Mouse (Mus musculus) G1E (cell line): ENCODE measurements around the gene Gm28051. TPM values are rescaled to one million over a fixed set of nuclear protein-coding genes. Genes with fewer than 3 reads are reported as not detected.

Experiments
- ATAC-seq: 2 replicates; pipeline ENCODE4 v1.8.0; 2016; ENCODE audit warnings: mild to moderate bottlenecking; ENCODE audit not compliant: insufficient number of reproducible peaks, poor library complexity, low FRiP score, severe bottlenecking; ENCODE audit errors: extremely low read depth
- DNase-seq: peaks from one replicate; pipeline ENCODE4 v3.0.0; 2012; ENCODE audit warnings: low spot score
- H3K27me3 ChIP-seq: 2 replicates; pipeline ENCODE4 v1.6.1; 2012; ENCODE audit warnings: mild to moderate bottlenecking, low read length, inconsistent platforms; ENCODE audit not compliant: insufficient read depth
- H3K36me3 ChIP-seq: replicated peaks from 2 replicates; pipeline ENCODE3; 2012; ENCODE audit warnings: mild to moderate bottlenecking, inconsistent platforms
- H3K4me1 ChIP-seq: 2 replicates; pipeline ENCODE4 v1.6.1; 2012; ENCODE audit warnings: low read depth, low read length, inconsistent platforms, mixed read lengths; ENCODE audit not compliant: insufficient read depth
- H3K4me3 ChIP-seq: 2 replicates; pipeline ENCODE4 v1.5.1; 2012; ENCODE audit warnings: low read depth, mild to moderate bottlenecking, inconsistent platforms, low read length, moderate library complexity, mixed read lengths
- H3K9me3 ChIP-seq: replicated peaks from 2 replicates; pipeline ENCODE4 v1.6.1; 2012; ENCODE audit warnings: inconsistent platforms
- CTCF ChIP-seq: IDR thresholded peaks from 2 replicates; pipeline ENCODE4 v1.5.1; 2012; ENCODE audit warnings: low read depth, low read length, inconsistent platforms, mixed read lengths
- GATA1 ChIP-seq: IDR thresholded peaks from 2 replicates; pipeline ENCODE4 v1.6.1; 2012; ENCODE audit warnings: borderline replicate concordance, low read length, inconsistent platforms, mixed read lengths
- GATA2 ChIP-seq: IDR thresholded peaks from 2 replicates; pipeline ENCODE4 v1.6.1; 2012; ENCODE audit warnings: low read depth, low read length, inconsistent platforms, borderline replicate concordance
- POLR2AphosphoS5 ChIP-seq: IDR thresholded peaks from 2 replicates; pipeline ENCODE4 v1.6.1; 2012; ENCODE audit warnings: low read depth, low read length, inconsistent platforms; ENCODE audit not compliant: insufficient replicate concordance
- TAL1 ChIP-seq: conservative IDR thresholded peaks from 2 replicates; pipeline ENCODE4 v1.6.1; 2012; ENCODE audit warnings: low read depth, low read length, inconsistent platforms, mixed read lengths
- polyA plus RNA-seq: library from polyadenylated mRNA; stranded (reverse); fragments of >175 nt; gene quantifications from 2 replicates; pipeline ENCODE4 v1.2.3, GENCODE M21; 2012
- total RNA-seq, 2 experiments: library from RNA; stranded (forward) in 1 of 2; stranded (reverse) in 1 of 2; fragments of 200-1000 nt in 1 of 2; fragments of >200 nt in 1 of 2; fragmentation: Nextera tagmentation in 1 of 2; gene quantifications; 2 replicates each; pipeline ENCODE4 v1.2.3; 2014 to 2017

The Gm28051 gene
- total and polyA plus RNA-seq, 3 experiments, result 6.0 TPM; not detected in 2

DNA sequence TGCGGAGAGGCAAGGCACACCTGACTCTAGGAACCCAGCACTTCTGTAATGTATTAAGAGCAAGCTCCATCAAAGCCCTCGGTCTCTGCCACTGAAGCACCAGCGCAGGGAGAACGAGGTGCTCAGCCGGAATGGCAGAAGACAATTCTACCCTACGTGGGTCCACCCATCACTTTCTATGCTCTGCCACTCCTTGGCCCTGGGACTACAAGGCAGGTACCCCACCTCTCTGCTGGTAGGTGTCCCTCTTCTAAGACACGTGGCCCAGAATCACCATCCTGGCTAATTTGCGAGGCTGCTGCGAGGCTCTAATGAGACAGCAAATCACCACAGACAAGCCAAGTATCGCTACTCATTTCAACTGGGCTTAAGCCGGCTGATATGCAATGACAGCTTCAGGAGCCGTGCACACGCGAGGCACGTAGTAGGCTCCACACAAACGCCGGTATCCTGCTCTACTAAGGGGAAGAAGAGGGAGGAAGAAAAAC is 53.6 kb downstream of the Gm28051 start:
- no peak for ATAC-seq

DNA sequence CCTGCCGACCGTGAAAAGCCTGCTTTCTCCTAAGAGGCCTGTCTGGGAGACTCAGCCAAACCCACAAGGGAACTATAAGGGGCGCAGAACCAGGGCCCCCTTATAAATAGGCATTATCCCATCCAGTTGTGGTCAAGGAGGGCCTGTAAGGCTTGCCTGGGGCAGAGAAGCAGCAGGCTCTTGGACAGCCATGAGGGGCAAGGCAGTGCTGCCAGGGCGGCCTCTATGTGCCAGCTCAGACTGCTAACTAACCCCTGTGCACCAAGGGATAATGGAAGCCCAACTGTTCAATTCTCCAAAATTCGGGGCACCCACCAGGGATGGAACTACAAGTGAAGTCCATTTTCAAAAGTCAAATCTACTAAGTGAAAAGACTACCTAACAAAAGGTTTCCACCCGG is 54.1 kb downstream of the Gm28051 start:
- DNase-seq, result no peak
- Histone ChIP-seq H3K9me3 (no peaks in the 10 kb centered on the region), H3K4me1 (peaks cover 50% of the 10 kb centered on the region), H3K27me3 (peaks cover 38% of the 10 kb centered on the region), H3K36me3 (no peaks in the 10 kb centered on the region), H3K4me3 (no peak overlapping the region)
- ATAC-seq, result no peak
- TF ChIP-seq TAL1 (no peak), GATA2 (no peak), POLR2AphosphoS5 (no peak), CTCF (no peak), GATA1 (no peak)

More for the DNA sequence above, 53.6 kb downstream of the Gm28051 start:
- no peaks in the 10 kb centered on the region for H3K36me3 ChIP-seq
- peaks cover 40% of the 10 kb centered on the region for H3K27me3 ChIP-seq
- H3K9me3 ChIP-seq, result no peaks in the 10 kb centered on the region
- H3K4me3 ChIP-seq, result peak overlapping the region; percentile 80
- peaks cover 44% of the 10 kb centered on the region for H3K4me1 ChIP-seq
- TF ChIP-seq GATA1 (no peak), POLR2AphosphoS5 (no peak), CTCF (no peak), TAL1 (no peak), GATA2 (no peak)
- no peak for DNase-seq

DNA sequence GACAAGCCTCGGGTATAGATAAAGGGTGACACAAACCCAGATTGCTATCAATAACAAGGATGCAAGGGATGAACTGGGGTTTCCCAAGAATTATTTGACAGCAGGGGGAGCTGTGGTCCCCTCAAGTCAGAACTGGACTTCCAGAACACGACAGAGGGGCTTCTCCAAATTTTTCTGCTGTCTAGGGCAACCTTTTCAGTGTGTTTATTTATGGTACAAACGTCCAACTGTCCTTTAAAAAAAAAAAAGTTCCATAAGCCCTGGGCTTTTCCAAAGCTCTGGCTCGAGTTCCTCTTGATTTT is 54.5 kb downstream of the Gm28051 start:
- Histone ChIP-seq H3K9me3 (no peaks in the 10 kb centered on the region), H3K4me1 (peaks cover 52% of the 10 kb centered on the region), H3K36me3 (no peaks in the 10 kb centered on the region), H3K27me3 (peaks cover 34% of the 10 kb centered on the region), H3K4me3 (no peak overlapping the region; the same call in 1 of the 2 replicates)
- TF ChIP-seq POLR2AphosphoS5 (no peak), GATA1 (no peak), TAL1 (no peak), GATA2 (no peak), CTCF (no peak)
- no peak for ATAC-seq
- no peak for DNase-seq

DNA sequence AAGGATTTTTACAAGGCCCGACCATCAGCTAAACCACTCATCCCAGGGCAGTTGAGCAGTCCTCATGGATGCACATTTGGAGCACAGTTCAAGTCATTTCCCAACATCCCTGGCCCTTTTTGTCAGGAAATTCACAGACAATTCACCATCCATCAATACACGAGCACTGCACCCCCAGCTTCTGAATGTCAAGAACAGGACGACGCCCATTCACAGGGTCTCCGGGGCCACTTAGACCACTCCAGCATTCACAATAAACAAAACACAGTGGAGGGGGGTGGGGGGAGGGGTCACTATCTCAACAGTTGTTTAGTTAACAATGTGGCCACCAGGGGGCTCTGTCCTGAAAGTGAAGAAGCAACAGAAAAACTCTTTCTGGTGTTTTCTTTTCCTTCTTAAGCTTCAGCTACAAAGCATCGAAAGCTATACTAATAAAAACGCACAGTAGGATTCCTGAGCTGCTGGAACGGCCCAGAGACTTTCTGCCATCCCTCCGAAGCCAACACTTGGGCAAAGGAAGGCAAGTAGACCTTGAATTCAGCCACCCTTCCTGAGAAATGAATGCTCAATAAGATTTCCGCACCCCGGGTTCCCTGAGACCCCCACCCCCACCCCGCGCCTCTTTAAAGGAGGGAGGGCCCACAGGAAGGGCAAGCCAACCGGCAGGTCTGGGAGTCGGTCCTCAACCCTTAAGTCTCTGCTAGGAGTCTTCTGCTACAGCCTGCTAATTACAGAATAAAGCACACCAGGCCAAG is 55.0 kb downstream of the Gm28051 start:
- no peak for ATAC-seq
- TF ChIP-seq GATA1 (no peak), GATA2 (no peak), TAL1 (no peak), CTCF (peak; percentile 36; the same call in 1 of the 2 replicates)
- peak overlapping the region; percentile 40; the same call in 1 of the 2 replicates for H3K4me3 ChIP-seq
- peaks cover 29% of the 10 kb centered on the region for H3K27me3 ChIP-seq
- peak; percentile 71 for DNase-seq
- H3K9me3 ChIP-seq, result no peaks in the 10 kb centered on the region
- H3K36me3 ChIP-seq, result no peaks in the 10 kb centered on the region
- H3K4me1 ChIP-seq, result peaks cover 53% of the 10 kb centered on the region

DNA sequence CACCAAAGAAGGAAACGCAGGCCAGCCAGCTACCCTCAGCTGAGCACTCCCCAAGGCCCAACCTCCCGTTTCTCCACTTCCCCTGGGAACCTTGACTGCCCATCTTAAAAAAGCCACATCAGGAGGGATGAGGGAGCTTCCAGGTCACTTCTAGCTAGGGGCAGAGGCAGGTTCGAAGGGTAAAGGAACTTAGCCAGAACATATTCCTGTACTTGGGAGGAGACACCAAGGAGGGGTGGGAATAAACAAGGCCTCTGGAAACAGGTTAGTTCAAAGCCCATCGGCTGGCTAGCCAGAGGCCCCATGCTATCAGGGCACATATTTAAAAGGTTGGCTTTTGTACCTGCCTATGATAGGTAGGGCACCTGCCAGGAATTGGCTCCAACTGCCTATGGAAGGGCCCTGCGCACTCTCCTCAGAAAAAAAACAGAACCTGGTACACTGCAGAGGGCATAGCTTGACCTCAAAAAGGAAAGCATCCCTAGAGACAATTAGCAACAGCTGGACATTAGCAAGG is 55.8 kb downstream of the Gm28051 start:
- Histone ChIP-seq H3K9me3 (no peaks in the 10 kb centered on the region), H3K4me1 (peaks cover 55% of the 10 kb centered on the region), H3K4me3 (no peak overlapping the region), H3K27me3 (peaks cover 24% of the 10 kb centered on the region), H3K36me3 (peaks cover 3% of the 10 kb centered on the region)
- TF ChIP-seq GATA1, result no peak
- TF ChIP-seq POLR2AphosphoS5, result no peak
- TF ChIP-seq TAL1, result no peak
- no peak for TF ChIP-seq CTCF
- TF ChIP-seq GATA2, result no peak
- ATAC-seq (no peak), DNase-seq (no peak)

DNA sequence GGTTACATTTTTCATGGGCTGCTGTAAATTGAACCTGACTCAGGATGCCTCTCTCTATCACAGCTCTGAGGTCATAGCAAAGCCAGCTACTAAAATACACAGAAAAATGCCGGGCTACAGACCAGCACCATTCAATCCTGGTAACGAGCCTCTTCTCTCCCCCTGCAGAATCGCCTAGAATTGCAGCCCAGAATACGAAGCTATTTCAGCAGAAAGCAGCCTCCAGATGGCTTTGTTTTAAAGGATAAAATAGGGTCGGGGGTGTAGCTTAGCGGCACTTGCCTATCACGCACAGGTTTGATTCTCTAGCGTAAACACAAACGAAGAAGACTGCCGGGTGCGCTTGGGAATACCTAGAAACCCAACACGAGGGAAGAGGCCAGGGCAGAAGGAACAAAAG is 57.1 kb downstream of the Gm28051 start:
- Histone ChIP-seq H3K4me1 (peaks cover 52% of the 10 kb centered on the region), H3K4me3 (no peak overlapping the region), H3K9me3 (no peaks in the 10 kb centered on the region), H3K36me3 (peaks cover 3% of the 10 kb centered on the region), H3K27me3 (peaks cover 18% of the 10 kb centered on the region; the same call in 1 of the 2 replicates)
- DNase-seq, result no peak
- no peak for ATAC-seq
- no peak for TF ChIP-seq GATA1
- TF ChIP-seq POLR2AphosphoS5, result no peak
- TF ChIP-seq TAL1, result no peak
- no peak for TF ChIP-seq GATA2
- TF ChIP-seq CTCF, result no peak
